Mouse (Mus musculus) hindbrain, embryonic 10.5 days (tissue): Measurements from ENCODE around the gene Appl1. TPM values are rescaled to one million over a fixed set of nuclear protein-coding genes. Genes with fewer than 3 reads are reported as not detected.

Experiments
- DNase-seq: peaks from one replicate; pipeline ENCODE4 v3.0.0-alpha.2; 2017; ENCODE audit warnings: low spot score
- H3K27ac ChIP-seq: fragments of 300-500 bp; sonication (generic); 2 replicates; pipeline ENCODE4 v1.5.1; 2016; ENCODE audit warnings: mild to moderate bottlenecking, moderate library complexity
- H3K27me3 ChIP-seq: fragments of 300-500 bp; sonication (generic); 2 replicates; pipeline ENCODE4 v1.6.1; 2016; ENCODE audit warnings: mild to moderate bottlenecking; ENCODE audit not compliant: poor library complexity, insufficient read depth, severe bottlenecking
- H3K36me3 ChIP-seq: fragments of 300-500 bp; sonication (generic); 2 replicates; pipeline ENCODE4 v1.6.1; 2016; ENCODE audit warnings: mild to moderate bottlenecking, moderate library complexity
- H3K4me1 ChIP-seq: fragments of 300-500 bp; sonication (generic); replicated peaks from 2 replicates; pipeline ENCODE4 v1.6.1; 2016; ENCODE audit warnings: mild to moderate bottlenecking
- H3K4me3 ChIP-seq: fragments of 300-500 bp; sonication (generic); 2 replicates; pipeline ENCODE4 v1.5.1; 2016; ENCODE audit warnings: mild to moderate bottlenecking, moderate library complexity
- H3K9me3 ChIP-seq: fragments of 300-500 bp; sonication (generic); 2 replicates; pipeline ENCODE4 v1.6.1; 2016; ENCODE audit warnings: mild to moderate bottlenecking, moderate library complexity
- WGBS: fragments of 180-500 bp; shearing (Covaris S2); methylation state at CpG from one replicate; pipeline ENCODE4 v1.1.7; 2016; 5-methylcytosine and 5-hydroxymethylcytosine counted together
- polyA plus RNA-seq: library from polyadenylated mRNA; unstranded; fragments of >200 nt; fragmentation: Nextera tagmentation; extraction: Ambion mirVana; gene quantifications from 2 replicates; pipeline ENCODE4 v1.2.1, GENCODE M21; 2016

Gene Appl1
- polyA plus RNA-seq, 1 experiment from 2014 or later: 26.6 TPM

DNA sequence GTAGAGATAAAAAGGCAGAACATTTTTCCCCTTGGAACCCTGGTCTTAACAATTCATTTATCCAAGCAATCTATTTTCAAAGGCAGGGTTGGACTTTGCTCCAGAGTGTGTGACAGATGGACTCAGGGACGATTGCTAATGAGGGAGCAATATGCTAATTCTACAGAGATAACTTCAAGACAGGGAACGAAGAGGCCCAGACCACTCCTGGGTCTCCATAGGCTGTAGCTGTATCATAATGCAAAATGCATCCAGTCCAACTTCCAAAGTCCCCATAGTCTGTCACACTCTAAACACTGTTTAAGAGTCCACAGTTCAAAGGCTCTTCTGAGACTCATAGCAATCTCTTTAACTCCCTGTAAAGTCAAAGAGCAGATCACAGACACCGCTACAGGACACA, 83.8 kb downstream of the Appl1 start:
- H3K27ac ChIP-seq: no peak overlapping the region
- H3K9me3 ChIP-seq: no peaks in the 10 kb centered on the region
- no peaks in the 10 kb centered on the region for H3K27me3 ChIP-seq
- H3K4me3 ChIP-seq: no peak overlapping the region
- no peaks in the 10 kb centered on the region for H3K4me1 ChIP-seq
- WGBS: 76% methylated on average over 3 of the region's 3 CpGs
- DNase-seq: no peak
- no peaks in the 10 kb centered on the region for H3K36me3 ChIP-seq

GRCm38 (mm10) chr14:26881700-26882099, 89.3 kb downstream of the Appl1 start:
- Histone ChIP-seq H3K4me3 (no peak overlapping the region), H3K4me1 (no peaks in the 10 kb centered on the region), H3K9me3 (no peaks in the 10 kb centered on the region), H3K36me3 (no peaks in the 10 kb centered on the region), H3K27me3 (no peaks in the 10 kb centered on the region), H3K27ac (no peak overlapping the region)
- WGBS: 85% methylated on average over 5 of the region's 5 CpGs
- no peak for DNase-seq

GRCm38 (mm10) chr14:26879976-26880375, 91.1 kb downstream of the Appl1 start:
- WGBS: 70% methylated on average over 2 of the region's 2 CpGs
- Histone ChIP-seq H3K9me3 (no peaks in the 10 kb centered on the region), H3K4me1 (no peaks in the 10 kb centered on the region), H3K36me3 (no peaks in the 10 kb centered on the region), H3K4me3 (no peak overlapping the region), H3K27me3 (no peaks in the 10 kb centered on the region), H3K27ac (no peak overlapping the region)
- DNase-seq: no peak

DNA sequence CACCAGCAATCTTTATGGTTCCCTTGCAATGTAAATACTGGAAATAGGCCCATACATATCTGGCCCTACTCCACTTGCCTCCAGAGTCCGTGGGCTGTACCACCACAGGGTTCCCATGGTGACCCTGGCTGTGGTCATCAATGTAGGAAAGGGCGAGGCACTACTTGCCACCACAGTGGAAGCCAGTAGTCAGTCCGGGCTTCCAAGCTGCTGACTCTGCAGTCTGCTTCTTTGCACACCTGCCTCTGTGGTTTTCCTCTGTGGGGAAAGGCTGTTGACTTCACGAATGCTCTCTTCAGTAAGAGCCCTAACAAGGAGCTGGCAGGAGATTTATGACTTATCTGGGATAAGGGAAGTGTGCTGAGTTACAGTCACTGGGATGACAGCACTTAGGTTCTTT, 92.3 kb downstream of the Appl1 start:
- 79% methylated on average over 4 of the region's 4 CpGs for WGBS
- H3K27ac ChIP-seq: no peak overlapping the region
- H3K36me3 ChIP-seq: no peaks in the 10 kb centered on the region
- no peak overlapping the region for H3K4me3 ChIP-seq
- H3K27me3 ChIP-seq: no peaks in the 10 kb centered on the region
- no peaks in the 10 kb centered on the region for H3K4me1 ChIP-seq
- no peaks in the 10 kb centered on the region for H3K9me3 ChIP-seq
- no peak for DNase-seq

Other genes starting within 250 kb of the Appl1 start
- gene Asb14, start 76.7 kb downstream of the Appl1 start, polyA plus RNA-seq: not detected in 2 replicates
- gene Hesx1, start 23.2 kb upstream of the Appl1 start, polyA plus RNA-seq: 0.42 and 1.2 TPM in 2 replicates
- 4.0 and 6.5 TPM in 2 replicates for gene Il17rd, start 67.7 kb upstream of the Appl1 start, polyA plus RNA-seq
- 2.5 and 3.6 TPM in 2 replicates for gene Arhgef3, start 143.7 kb upstream of the Appl1 start, polyA plus RNA-seq